Mouse (Mus musculus): ENCODE results near the gene Klhdc8b. TPM values are rescaled to one million over a fixed set of nuclear protein-coding genes. Genes with fewer than 3 reads are reported as not detected.

Klhdc8b gene
- polyA plus RNA-seq, 1 experiment from 2014 or later: 26.8 TPM

- 88% methylated on average over 19 of the region's 19 CpGs for WGBS
- no peak overlapping the region for H3K27ac ChIP-seq (ENCODE audit: low read depth, low read length)
- no peak overlapping the region for H3K9ac ChIP-seq (ENCODE audit: low read depth, low read length)
- H3K27me3 ChIP-seq (replicated peaks; ENCODE audit: control insufficient read depth, insufficient read depth, low read length): no peaks in the 10 kb centered on the region
- ATAC-seq (replicated peaks; ENCODE audit: low FRiP score) (no peak), DNase-seq (ENCODE audit: low spot score) (no peak)
- no peak overlapping the region for H3K4me3 ChIP-seq (ENCODE audit: low read depth, low read length)
- H3K36me3 ChIP-seq (ENCODE audit: control insufficient read depth, insufficient read depth, low read length): peaks cover 22% of the 10 kb centered on the region
- H3K4me1 ChIP-seq (replicated peaks; ENCODE audit: control insufficient read depth, insufficient read depth, low read length): peaks cover 8% of the 10 kb centered on the region; the same call in 1 of the 2 replicates
- no peaks in the 10 kb centered on the region for H3K9me3 ChIP-seq (ENCODE audit: control insufficient read depth, low read length)
- H3K4me2 ChIP-seq: no peak overlapping the region
Measured at GRCm38 (mm10) chr9:108485301-108485875, 24.0 kb upstream of the Klhdc8b start.

DNA sequence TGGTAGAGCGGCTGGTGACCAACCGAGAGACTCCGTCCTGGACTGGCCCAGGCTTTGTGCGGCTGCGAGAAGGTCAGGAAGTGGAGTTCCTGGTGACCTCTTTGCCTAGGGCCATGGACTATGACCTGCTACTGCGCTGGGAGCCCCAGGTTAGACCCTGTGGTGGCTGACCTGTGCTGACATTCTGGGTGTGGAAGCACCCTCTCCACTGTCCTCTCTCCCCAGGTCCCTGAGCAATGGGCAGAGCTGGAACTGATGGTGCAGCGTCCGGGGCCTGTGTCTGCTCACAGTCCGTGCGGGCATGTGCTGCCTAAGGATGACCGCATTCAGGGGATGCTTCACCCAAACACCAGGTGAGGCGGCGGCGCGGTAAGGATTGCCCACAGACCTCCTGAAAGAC, 22.6 kb upstream of the Klhdc8b start:
- H3K9ac ChIP-seq (ENCODE audit: low read depth, low read length): no peak overlapping the region
- 87% methylated on average over 15 of the region's 15 CpGs for WGBS
- H3K27me3 ChIP-seq (replicated peaks; ENCODE audit: control insufficient read depth, insufficient read depth, low read length): no peaks in the 10 kb centered on the region
- no peak overlapping the region for H3K4me3 ChIP-seq (ENCODE audit: low read depth, low read length)
- DNase-seq (ENCODE audit: low spot score) (no peak), ATAC-seq (replicated peaks; ENCODE audit: low FRiP score) (no peak)
- peaks cover 10% of the 10 kb centered on the region for H3K4me1 ChIP-seq (replicated peaks; ENCODE audit: control insufficient read depth, insufficient read depth, low read length)
- H3K4me2 ChIP-seq: no peak overlapping the region
- H3K9me3 ChIP-seq (ENCODE audit: control insufficient read depth, low read length): no peaks in the 10 kb centered on the region
- H3K27ac ChIP-seq (ENCODE audit: low read depth, low read length): no peak overlapping the region
- H3K36me3 ChIP-seq (ENCODE audit: control insufficient read depth, insufficient read depth, low read length): peaks cover 22% of the 10 kb centered on the region

DNA sequence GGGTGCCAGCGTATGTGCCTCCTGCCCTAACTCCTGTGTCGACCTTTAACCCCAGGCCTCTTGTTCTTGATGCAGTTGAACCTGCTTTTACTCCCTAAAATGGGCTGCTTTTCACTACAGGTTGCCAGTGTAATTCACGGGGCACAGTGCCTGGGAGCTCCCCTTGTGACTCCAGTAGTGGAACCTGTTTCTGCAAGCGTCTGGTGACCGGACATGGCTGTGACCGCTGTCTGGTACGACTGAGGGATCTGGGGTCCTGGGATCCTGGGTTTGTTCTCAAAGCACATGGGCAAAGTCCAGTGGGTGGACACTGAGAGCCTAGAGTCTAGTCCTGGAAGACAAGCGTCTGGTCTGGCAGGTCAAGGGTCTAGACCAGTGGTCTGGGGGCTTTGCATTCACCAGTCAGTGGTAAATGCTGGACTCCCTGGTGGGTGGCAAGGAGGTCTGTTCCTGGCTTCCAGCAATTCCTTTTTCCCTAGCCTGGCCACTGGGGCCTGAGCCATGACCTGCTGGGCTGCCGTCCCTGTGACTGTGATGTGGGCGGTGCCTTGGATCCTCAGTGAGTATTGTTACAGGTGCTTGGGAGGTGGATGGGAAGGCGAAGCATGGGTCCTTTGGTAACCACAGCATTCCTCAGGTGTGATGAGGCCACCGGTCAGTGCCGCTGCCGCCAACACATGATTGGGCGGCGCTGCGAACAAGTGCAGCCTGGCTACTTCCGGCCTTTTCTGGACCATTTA, 21.8 kb upstream of the Klhdc8b start:
- Histone ChIP-seq H3K27ac (ENCODE audit: low read depth, low read length) (no peak overlapping the region), H3K27me3 (replicated peaks; ENCODE audit: control insufficient read depth, insufficient read depth, low read length) (no peaks in the 10 kb centered on the region), H3K36me3 (ENCODE audit: control insufficient read depth, insufficient read depth, low read length) (peaks cover 22% of the 10 kb centered on the region), H3K4me2 (no peak overlapping the region), H3K9me3 (ENCODE audit: control insufficient read depth, low read length) (no peaks in the 10 kb centered on the region), H3K4me3 (ENCODE audit: low read depth, low read length) (no peak overlapping the region), H3K4me1 (replicated peaks; ENCODE audit: control insufficient read depth, insufficient read depth, low read length) (peaks cover 16% of the 10 kb centered on the region), H3K9ac (ENCODE audit: low read depth, low read length) (no peak overlapping the region)
- no peak for ATAC-seq (replicated peaks; ENCODE audit: low FRiP score)
- DNase-seq (ENCODE audit: low spot score): no peak
- 92% methylated on average over 18 of the region's 18 CpGs for WGBS

GRCm38 (mm10) chr9:108481520-108482210, 20.3 kb upstream of the Klhdc8b start:
- ATAC-seq (replicated peaks; ENCODE audit: low FRiP score) (no peak), DNase-seq (ENCODE audit: low spot score) (no peak)
- WGBS: 88% methylated on average over 19 of the region's 19 CpGs
- peaks cover 16% of the 10 kb centered on the region for H3K4me1 ChIP-seq (replicated peaks; ENCODE audit: control insufficient read depth, insufficient read depth, low read length)
- H3K36me3 ChIP-seq (ENCODE audit: control insufficient read depth, insufficient read depth, low read length): peaks cover 14% of the 10 kb centered on the region
- no peak overlapping the region for H3K27ac ChIP-seq (ENCODE audit: low read depth, low read length)
- H3K9me3 ChIP-seq (ENCODE audit: control insufficient read depth, low read length): no peaks in the 10 kb centered on the region
- H3K4me2 ChIP-seq: no peak overlapping the region
- no peaks in the 10 kb centered on the region for H3K27me3 ChIP-seq (replicated peaks; ENCODE audit: control insufficient read depth, insufficient read depth, low read length)
- H3K9ac ChIP-seq (ENCODE audit: low read depth, low read length): no peak overlapping the region
- H3K4me3 ChIP-seq (ENCODE audit: low read depth, low read length): no peak overlapping the region

DNA sequence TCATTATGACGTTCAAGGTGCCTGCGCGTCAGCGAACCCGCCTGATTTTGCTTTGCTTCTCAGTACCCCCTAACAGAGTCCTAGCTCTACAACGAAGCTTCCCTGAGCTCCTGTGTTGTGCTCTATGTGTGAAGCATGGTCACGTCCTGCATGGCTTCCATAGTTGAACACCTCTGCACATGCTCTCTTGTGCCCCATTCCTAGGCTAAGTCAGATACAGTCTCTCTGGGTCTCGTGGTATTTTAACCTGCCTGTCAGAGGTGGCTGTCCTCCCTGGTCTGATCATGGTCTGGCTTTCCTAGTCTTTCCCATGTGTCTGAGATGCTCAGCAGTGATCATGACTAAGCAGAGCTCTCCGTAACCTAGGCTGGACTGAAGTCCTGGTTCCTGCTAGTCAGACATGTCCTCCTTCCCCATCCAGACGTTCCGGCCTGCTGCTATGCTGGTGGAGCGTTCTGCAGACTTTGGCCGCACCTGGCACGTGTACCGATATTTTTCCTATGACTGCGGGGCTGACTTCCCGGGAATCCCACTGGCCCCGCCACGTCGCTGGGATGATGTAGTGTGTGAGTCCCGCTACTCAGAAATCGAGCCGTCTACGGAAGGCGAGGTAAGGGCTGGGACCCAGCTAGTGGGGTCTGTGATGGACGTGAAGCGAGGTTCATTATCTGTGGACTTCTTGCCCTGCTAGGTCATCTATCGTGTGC, 19.6 kb upstream of the Klhdc8b start:
- no peaks in the 10 kb centered on the region for H3K9me3 ChIP-seq (ENCODE audit: control insufficient read depth, low read length)
- H3K4me3 ChIP-seq (ENCODE audit: low read depth, low read length): no peak overlapping the region
- DNase-seq (ENCODE audit: low spot score): no peak
- no peak overlapping the region for H3K27ac ChIP-seq (ENCODE audit: low read depth, low read length)
- H3K27me3 ChIP-seq (replicated peaks; ENCODE audit: control insufficient read depth, insufficient read depth, low read length): no peaks in the 10 kb centered on the region
- H3K9ac ChIP-seq (ENCODE audit: low read depth, low read length): no peak overlapping the region
- no peak for ATAC-seq (replicated peaks; ENCODE audit: low FRiP score)
- H3K4me2 ChIP-seq: no peak overlapping the region
- peaks cover 14% of the 10 kb centered on the region for H3K36me3 ChIP-seq (ENCODE audit: control insufficient read depth, insufficient read depth, low read length)
- H3K4me1 ChIP-seq (replicated peaks; ENCODE audit: control insufficient read depth, insufficient read depth, low read length): peaks cover 16% of the 10 kb centered on the region
- 89% methylated on average over 28 of the region's 28 CpGs for WGBS

DNA sequence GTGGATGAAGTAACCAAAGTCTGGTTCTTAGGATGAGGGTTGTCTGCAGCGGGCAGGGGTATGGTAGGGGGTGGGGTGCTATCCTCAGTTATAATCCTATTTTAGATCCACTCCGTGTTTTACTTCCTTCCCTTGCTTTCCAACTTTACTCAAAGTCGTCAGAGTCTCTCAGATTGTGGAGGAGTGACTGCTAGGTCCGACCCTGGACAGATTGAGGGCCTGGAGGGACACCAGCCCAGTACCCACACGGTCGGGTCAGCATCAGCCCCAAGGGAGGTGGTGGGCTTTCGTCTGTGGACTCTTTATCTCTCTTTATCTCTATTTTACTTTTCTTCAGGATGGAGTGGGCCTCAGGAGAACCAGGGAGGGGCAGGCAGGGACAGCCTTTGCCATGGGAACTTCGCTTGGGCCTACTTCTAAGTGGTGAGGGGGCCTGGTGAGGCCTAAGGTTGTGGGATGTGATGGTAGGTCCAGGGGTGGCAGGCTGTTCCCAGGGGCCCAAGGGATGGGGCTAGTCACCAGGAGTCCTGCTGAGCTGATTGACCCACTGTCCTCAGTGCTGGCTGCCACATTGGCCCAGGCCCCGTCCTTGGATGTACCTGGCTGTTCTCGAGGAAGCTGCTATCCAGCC, 18.5 kb upstream of the Klhdc8b start, which contains the start of gene Lamb2:
Gene Lamb2, plus strand, starts transcription at position 16 of the 631 bp plus-strand sequence.
- Histone ChIP-seq H3K9ac (ENCODE audit: low read depth, low read length) (peak within 1 kb of the TSS; percentile 38), H3K36me3 (ENCODE audit: control insufficient read depth, insufficient read depth, low read length) (peaks cover 8% of the 10 kb centered on the region), H3K27me3 (replicated peaks; ENCODE audit: control insufficient read depth, insufficient read depth, low read length) (no peaks in the 10 kb centered on the region), H3K9me3 (ENCODE audit: control insufficient read depth, low read length) (no peaks in the 10 kb centered on the region), H3K4me1 (replicated peaks; ENCODE audit: control insufficient read depth, insufficient read depth, low read length) (peaks cover 16% of the 10 kb centered on the region), H3K4me2 (peak within 1 kb of the TSS; percentile 73), H3K27ac (ENCODE audit: low read depth, low read length) (peak within 1 kb of the TSS; percentile 53; the same call in 1 of the 2 replicates), H3K4me3 (ENCODE audit: low read depth, low read length) (peak within 1 kb of the TSS; percentile 48)
- no peak for DNase-seq (ENCODE audit: low spot score)
- ATAC-seq (replicated peaks; ENCODE audit: low FRiP score): peak; percentile 37
- 19% methylated on average over 10 of the region's 10 CpGs for WGBS

DNA sequence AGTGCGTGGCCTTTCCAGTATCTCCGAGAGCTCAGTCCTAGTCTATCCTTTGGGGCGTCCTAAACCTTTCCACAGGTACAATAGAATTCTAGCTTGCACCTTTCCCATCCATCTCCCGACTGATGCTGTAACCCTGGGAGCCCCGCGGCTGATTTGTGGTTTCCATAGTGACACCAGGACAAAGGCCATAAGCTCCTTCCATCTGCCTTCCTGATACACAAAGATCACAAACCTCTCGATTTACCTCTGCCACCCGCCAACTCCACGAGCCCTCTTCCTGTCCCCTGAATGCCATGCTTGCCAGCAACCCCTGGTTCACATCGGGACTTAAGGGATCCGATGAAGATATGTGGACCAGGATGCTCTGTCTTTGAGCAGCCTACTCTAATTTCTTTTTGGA, 17.9 kb upstream of the Klhdc8b start:
- peak overlapping the region; percentile 73 for H3K4me2 ChIP-seq
- no peaks in the 10 kb centered on the region for H3K27me3 ChIP-seq (replicated peaks; ENCODE audit: control insufficient read depth, insufficient read depth, low read length)
- ATAC-seq (replicated peaks; ENCODE audit: low FRiP score): no peak
- H3K27ac ChIP-seq (ENCODE audit: low read depth, low read length): peak overlapping the region; percentile 53; the same call in 1 of the 2 replicates
- peak overlapping the region; percentile 47; the same call in 1 of the 2 replicates for H3K4me3 ChIP-seq (ENCODE audit: low read depth, low read length)
- peaks cover 16% of the 10 kb centered on the region for H3K4me1 ChIP-seq (replicated peaks; ENCODE audit: control insufficient read depth, insufficient read depth, low read length)
- DNase-seq (ENCODE audit: low spot score): no peak
- no peaks in the 10 kb centered on the region for H3K9me3 ChIP-seq (ENCODE audit: control insufficient read depth, low read length)
- peaks cover 8% of the 10 kb centered on the region for H3K36me3 ChIP-seq (ENCODE audit: control insufficient read depth, insufficient read depth, low read length)
- WGBS: 38% methylated on average over 11 of the region's 11 CpGs
- no peak overlapping the region for H3K9ac ChIP-seq (ENCODE audit: low read depth, low read length)

- H3K4me1 ChIP-seq (replicated peaks; ENCODE audit: control insufficient read depth, insufficient read depth, low read length): peaks cover 16% of the 10 kb centered on the region
- H3K9me3 ChIP-seq (ENCODE audit: control insufficient read depth, low read length): no peaks in the 10 kb centered on the region
- no peaks in the 10 kb centered on the region for H3K27me3 ChIP-seq (replicated peaks; ENCODE audit: control insufficient read depth, insufficient read depth, low read length)
- peak overlapping the region; percentile 47 for H3K4me3 ChIP-seq (ENCODE audit: low read depth, low read length)
- ATAC-seq (replicated peaks; ENCODE audit: low FRiP score) (peak; percentile 52; the same call in 1 of the 2 replicates), DNase-seq (ENCODE audit: low spot score) (peak; percentile 73)
- H3K36me3 ChIP-seq (ENCODE audit: control insufficient read depth, insufficient read depth, low read length): peaks cover 6% of the 10 kb centered on the region
- H3K4me2 ChIP-seq: peak overlapping the region; percentile 73
- H3K9ac ChIP-seq (ENCODE audit: low read depth, low read length): peak overlapping the region; percentile 32
- peak overlapping the region; percentile 53; the same call in 1 of the 2 replicates for H3K27ac ChIP-seq (ENCODE audit: low read depth, low read length)
- WGBS: 2% methylated on average over 20 of the region's 20 CpGs
Measured at GRCm38 (mm10) chr9:108478638-108479156, 17.3 kb upstream of the Klhdc8b start.
